Mouse (Mus musculus) G1E (cell line): ENCODE measurements around the gene Il1a.

Source experiments
- CTCF ChIP-seq: IDR thresholded peaks from 2 replicates; pipeline ENCODE4 v1.5.1; 2012; ENCODE audit warnings: low read depth, low read length, inconsistent platforms, mixed read lengths
- GATA1 ChIP-seq: IDR thresholded peaks from 2 replicates; pipeline ENCODE4 v1.6.1; 2012; ENCODE audit warnings: borderline replicate concordance, low read length, inconsistent platforms, mixed read lengths
- POLR2AphosphoS5 ChIP-seq: IDR thresholded peaks from 2 replicates; pipeline ENCODE4 v1.6.1; 2012; ENCODE audit warnings: low read depth, low read length, inconsistent platforms; ENCODE audit not compliant: insufficient replicate concordance
- TAL1 ChIP-seq: conservative IDR thresholded peaks from 2 replicates; pipeline ENCODE4 v1.6.1; 2012; ENCODE audit warnings: low read depth, low read length, inconsistent platforms, mixed read lengths

GRCm38 (mm10) chr2:129258475-129259211 lies 51.1 kb downstream of the Il1a start:
- peak; percentile 74 for TF ChIP-seq CTCF
- no peak for TF ChIP-seq TAL1
- TF ChIP-seq GATA1, result no peak
- TF ChIP-seq POLR2AphosphoS5, result no peak
